Mouse (Mus musculus) brain, embryonic 14.5 days (tissue): ENCODE measurements around the gene Taf15. TPM values are rescaled to one million over a fixed set of nuclear protein-coding genes. Genes with fewer than 3 reads are reported as not detected.

Experiments used
- DNase-seq: peaks from one replicate; pipeline ENCODE4 v3.0.0-alpha.2; 2011; ENCODE audit warnings: low read depth
- CTCF ChIP-seq: fragments of 200-500 bp; IDR thresholded peaks from 2 replicates; pipeline ENCODE4 v1.5.1; 2012; ENCODE audit warnings: inconsistent platforms, mild to moderate bottlenecking, moderate library complexity, borderline replicate concordance; ENCODE audit not compliant: insufficient read depth, insufficient read length; ENCODE audit errors: extremely low read depth
- POLR2A ChIP-seq: fragments of 200-500 bp; IDR thresholded peaks from 2 replicates; pipeline ENCODE4 v1.6.1; 2012; ENCODE audit warnings: mild to moderate bottlenecking, inconsistent platforms, borderline replicate concordance; ENCODE audit not compliant: poor library complexity, insufficient read depth, insufficient read length, severe bottlenecking; ENCODE audit errors: extremely low read depth
- polyA plus RNA-seq: library from polyadenylated mRNA; depleted of rRNA; stranded (reverse); fragments of >200 nt; gene quantifications from 2 replicates; pipeline ENCODE4 v1.2.3, GENCODE M21; 2012; rRNA removed

The Taf15 gene
- 51.0 and 92.8 TPM in 2 replicates for polyA plus RNA-seq

GRCm38 (mm10) chr11:83472324-83473234, at the start of gene Taf15:
Taf15 (plus strand) TSS chr11:83473086.
- TF ChIP-seq POLR2A: peak; percentile 93
- peak; percentile 62 for TF ChIP-seq CTCF
- peak; percentile 100 for DNase-seq

DNA sequence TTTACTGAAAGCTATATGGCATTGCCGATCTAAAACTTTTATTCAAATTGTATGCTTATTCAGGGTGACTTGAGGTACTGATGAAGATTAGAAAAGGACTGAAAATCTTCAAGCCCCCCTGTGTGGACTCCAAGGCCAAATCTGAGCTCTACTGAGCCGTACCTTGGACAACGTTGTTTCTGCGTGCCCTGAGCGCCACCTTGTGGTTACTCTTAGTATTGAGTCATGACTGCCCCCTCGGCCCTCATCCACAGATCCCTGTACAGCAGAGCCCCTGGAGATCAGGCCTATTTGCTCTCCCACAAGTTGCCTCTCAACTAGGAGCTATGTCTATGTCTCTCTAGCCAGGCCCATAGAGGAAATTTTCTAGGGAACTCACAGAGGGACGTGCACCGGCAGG, 48.2 kb upstream of the Taf15 start:
- DNase-seq: peak; percentile 80
- TF ChIP-seq CTCF: peak; percentile 97
- TF ChIP-seq POLR2A: no peak

GRCm38 (mm10) chr11:83426964-83427363, 45.9 kb upstream of the Taf15 start:
- no peak for DNase-seq
- TF ChIP-seq CTCF: no peak
- no peak for TF ChIP-seq POLR2A

- DNase-seq: no peak
- no peak for TF ChIP-seq CTCF
Observed at GRCm38 (mm10) chr11:83429355-83429754, 43.5 kb upstream of the Taf15 start, which contains the start of gene Gas2l2. Gas2l2 (minus strand) TSS chr11:83429455.

GRCm38 (mm10) chr11:83432533-83432932, 40.4 kb upstream of the Taf15 start:
- DNase-seq: no peak
- no peak for TF ChIP-seq CTCF
- no peak for TF ChIP-seq POLR2A

DNA sequence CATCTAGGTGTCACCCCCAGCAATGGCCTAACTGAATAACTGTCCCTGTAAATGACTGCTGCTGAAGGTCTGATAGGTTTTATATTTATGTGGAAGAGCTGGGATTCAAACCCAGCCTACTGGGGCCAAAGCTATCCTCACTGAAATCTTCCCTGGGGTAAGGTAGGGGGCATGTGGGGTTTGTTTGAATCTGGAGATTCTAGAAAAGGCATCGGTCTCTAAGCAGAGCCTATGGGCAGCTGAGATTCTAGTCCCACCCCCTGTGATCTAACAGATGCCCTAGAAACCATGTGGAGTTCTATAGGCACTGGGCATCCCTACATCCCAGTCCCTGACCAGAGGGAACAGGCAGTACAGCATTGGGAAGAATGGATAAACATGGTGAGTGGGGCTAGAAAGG, 35.5 kb upstream of the Taf15 start, which contains the start of gene 1700020L24Rik:
1700020L24Rik (plus strand) TSS at position 301 of the 400 bp plus-strand sequence.
- TF ChIP-seq POLR2A: no peak
- TF ChIP-seq CTCF: no peak
- no peak for DNase-seq

DNA sequence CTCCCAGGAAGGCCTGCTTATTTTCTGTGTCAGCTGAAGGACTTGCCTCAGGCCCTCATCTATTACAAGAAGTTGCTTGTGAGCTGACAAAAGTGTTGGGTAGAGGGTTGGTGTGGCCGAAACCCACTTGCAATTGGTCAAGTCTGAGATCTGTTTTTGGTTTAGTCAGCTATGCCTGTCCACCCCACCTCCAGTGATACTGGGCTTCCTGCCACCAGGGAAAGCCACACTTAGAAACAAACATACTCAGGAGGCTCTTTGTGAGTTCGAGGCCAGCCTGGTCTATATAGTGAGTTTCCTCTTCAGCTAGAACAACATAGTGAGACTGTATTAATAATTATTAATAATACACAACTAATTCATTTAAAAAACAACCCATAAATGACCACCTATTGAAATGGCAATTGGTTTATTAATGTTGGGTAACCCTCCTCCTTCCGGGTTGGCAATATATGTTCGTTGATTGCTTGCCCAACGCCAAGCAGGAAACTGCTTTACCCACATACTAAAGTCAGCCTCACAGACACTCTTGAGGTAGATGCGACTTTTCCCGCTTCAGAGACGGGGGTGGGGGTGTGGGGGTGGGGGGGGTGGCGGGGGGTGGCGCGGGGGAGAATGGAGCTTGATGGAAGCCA, 33.3 kb upstream of the Taf15 start:
- DNase-seq: no peak

GRCm38 (mm10) chr11:83440081-83441064, 32.5 kb upstream of the Taf15 start:
- peak; percentile 33; the same call in 1 of the 2 replicates for TF ChIP-seq POLR2A
- peak; percentile 98 for TF ChIP-seq CTCF

More for the DNA sequence above, 33.3 kb upstream of the Taf15 start:
- TF ChIP-seq CTCF: no peak
- TF ChIP-seq POLR2A: no peak

DNA sequence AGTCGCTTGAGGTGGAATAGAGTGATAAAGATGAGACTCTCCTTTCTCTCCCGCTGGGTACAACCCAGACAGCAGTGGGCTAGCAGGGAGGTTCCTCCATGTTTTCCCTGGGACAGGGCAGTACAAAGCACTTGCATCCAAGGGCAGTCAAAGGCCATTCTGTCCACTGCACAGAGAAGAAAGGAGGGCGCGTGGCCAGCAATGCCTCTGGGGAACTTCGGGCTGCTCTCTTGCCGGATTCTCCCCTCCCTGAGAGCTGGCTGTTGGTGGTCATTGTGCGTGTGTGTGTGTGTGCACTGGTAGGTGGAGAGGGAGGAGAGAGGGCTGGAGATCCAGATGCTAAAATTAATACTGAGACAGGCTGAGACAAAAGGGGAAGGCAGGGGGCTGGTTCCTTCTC, 31.7 kb upstream of the Taf15 start:
- TF ChIP-seq CTCF (no peak), POLR2A (no peak)
- DNase-seq: no peak

More at GRCm38 (mm10) chr11:83440081-83441064, 32.5 kb upstream of the Taf15 start:
- peak; percentile 95 for DNase-seq

- TF ChIP-seq CTCF (peak; percentile 76; the same call in 1 of the 2 replicates), POLR2A (no peak)
- peak; percentile 73 for DNase-seq
Observed at GRCm38 (mm10) chr11:83442596-83443267, 30.2 kb upstream of the Taf15 start.
